In the genomic region with DNA sequence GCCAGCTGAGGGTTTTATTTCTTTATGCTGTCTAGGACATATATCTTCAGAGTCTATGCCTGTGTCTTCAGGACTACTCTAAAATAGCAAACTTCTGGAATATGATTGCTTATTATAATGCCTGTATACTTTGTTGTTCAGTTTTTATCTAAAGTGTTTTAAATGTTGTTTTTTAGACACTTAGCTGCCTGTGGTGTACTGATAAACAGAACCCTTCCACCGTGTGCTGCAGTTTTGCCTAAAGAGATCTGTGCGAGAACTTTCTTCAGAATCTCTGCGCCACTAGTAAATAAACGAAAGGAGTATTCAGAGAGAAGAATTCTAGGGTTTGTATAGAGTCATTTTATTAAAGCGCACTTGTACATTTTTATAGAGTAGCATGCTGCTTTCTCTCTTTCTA, we compare ENCODE assay signal across 27 mouse cellular contexts. TPM values are rescaled to one million over a fixed set of nuclear protein-coding genes. Genes with fewer than 3 reads are reported as not detected.
A peak's percentile ranks its signal among the peaks of the same experiment; 100 is the strongest.
DNase-seq lines count a peak whose midpoint lies in the region; ATAC-seq lines count a peak whose summit lies in the region.
"Had no signal": no experiment of that assay in that cellular context is flagged by ENCODE, and none has a peak within 500 bp of the region (broad histone marks: within the 10 kb centered on the region; RNA-seq: fewer than 3 reads in every experiment).

No protein-coding gene starts in this region.

- H3K4me3 ChIP-seq in liver, embryonic 12.5 days: no peak overlapping the region
- no peak overlapping the region for H3K4me3 ChIP-seq in liver, embryonic 15.5 days (replicated peaks)
- no peak overlapping the region for H3K4me3 ChIP-seq in forebrain, embryonic 12.5 days (replicated peaks)
- no peak overlapping the region for H3K4me3 ChIP-seq in heart, embryonic 11.5 days (ENCODE audit: low read depth, low read length)
- H3K4me3 ChIP-seq: forebrain, embryonic 13.5 days; gastrocnemius, adult 2 months; heart, embryonic 12.5 days; heart, embryonic 15.5 days; hindbrain, embryonic 10.5 days; hindbrain, embryonic 13.5 days had no signal

- H3K36me3 ChIP-seq in liver, embryonic 12.5 days: peaks cover 53% of the 10 kb centered on the region
- peaks cover 36% of the 10 kb centered on the region for H3K36me3 ChIP-seq in liver, embryonic 15.5 days (replicated peaks)
- peaks cover 26% of the 10 kb centered on the region for H3K36me3 ChIP-seq in forebrain, embryonic 12.5 days (replicated peaks)
- peaks cover 15% of the 10 kb centered on the region for H3K36me3 ChIP-seq in heart, embryonic 11.5 days (ENCODE audit: control insufficient read depth, insufficient read depth, low read length)

- 56% methylated on average over 5 of the region's 5 CpGs for WGBS in liver, embryonic 12.5 days (ENCODE audit: insufficient replicate concordance)
- 44% methylated on average over 5 of the region's 5 CpGs for WGBS in liver, embryonic 15.5 days (ENCODE audit: insufficient replicate concordance)
- WGBS in forebrain, embryonic 12.5 days: 96% methylated on average over 5 of the region's 5 CpGs
- WGBS in heart, embryonic 11.5 days (ENCODE audit: insufficient replicate concordance): 84% methylated on average over 5 of the region's 5 CpGs

- DNase-seq in urinary bladder, adult 18-20 months (ENCODE audit: low spot score in 2 of 2): no peak
- DNase-seq in ovary, postnatal 36 days (ENCODE audit: low spot score): no peak
- DNase-seq: adrenal gland, adult 8-10 months; adrenal gland, postnatal 36 days; cerebellum, adult 18-20 months; cerebellum, adult 9-10 months; cerebellum, postnatal 14 days; gastrocnemius, adult 2 months; gastrocnemius, postnatal 14 days; heart, adult 11 months; heart, postnatal 10 days; heart, postnatal 36 days had no signal

- no peaks in the 10 kb centered on the region for H3K27me3 ChIP-seq in liver, embryonic 12.5 days (replicated peaks)
- H3K27me3 ChIP-seq in liver, embryonic 15.5 days: no peaks in the 10 kb centered on the region
- no peaks in the 10 kb centered on the region for H3K27me3 ChIP-seq in forebrain, embryonic 12.5 days
- H3K27me3 ChIP-seq in heart, embryonic 11.5 days (ENCODE audit: control insufficient read depth, insufficient read depth, low read length): no peaks in the 10 kb centered on the region
- H3K27me3 ChIP-seq: forebrain, embryonic 13.5 days; heart, embryonic 12.5 days; heart, embryonic 15.5 days; hindbrain, embryonic 13.5 days had no signal

- peak overlapping the region; percentile 32; the same call in 1 of the 2 replicates for H3K4me2 ChIP-seq in liver, embryonic 12.5 days
- H3K4me2 ChIP-seq in liver, embryonic 15.5 days: peak overlapping the region; percentile 4; the same call in 1 of the 2 replicates
- H3K4me2 ChIP-seq in forebrain, embryonic 12.5 days: no peak overlapping the region
- no peak overlapping the region for H3K4me2 ChIP-seq in heart, embryonic 11.5 days
- H3K4me2 ChIP-seq: forebrain, embryonic 13.5 days; heart, embryonic 12.5 days; heart, embryonic 15.5 days; hindbrain, embryonic 13.5 days had no signal

- H3K9me3 ChIP-seq in liver, embryonic 12.5 days (replicated peaks): no peaks in the 10 kb centered on the region
- H3K9me3 ChIP-seq in liver, embryonic 15.5 days (replicated peaks): no peaks in the 10 kb centered on the region
- no peaks in the 10 kb centered on the region for H3K9me3 ChIP-seq in forebrain, embryonic 12.5 days
- H3K9me3 ChIP-seq in heart, embryonic 11.5 days (replicated peaks; ENCODE audit: control insufficient read depth, low read length): no peaks in the 10 kb centered on the region
- H3K9me3 ChIP-seq: forebrain, embryonic 13.5 days; heart, embryonic 12.5 days; heart, embryonic 15.5 days; hindbrain, embryonic 10.5 days; hindbrain, embryonic 13.5 days had no signal

- H3K4me1 ChIP-seq in liver, embryonic 12.5 days: peaks cover 52% of the 10 kb centered on the region
- peaks cover 37% of the 10 kb centered on the region for H3K4me1 ChIP-seq in liver, embryonic 15.5 days (replicated peaks)
- peaks cover 3% of the 10 kb centered on the region; the same call in 1 of the 2 replicates for H3K4me1 ChIP-seq in forebrain, embryonic 12.5 days
- no peaks in the 10 kb centered on the region for H3K4me1 ChIP-seq in heart, embryonic 11.5 days (ENCODE audit: control insufficient read depth, insufficient read depth, low read length)
- H3K4me1 ChIP-seq: forebrain, embryonic 13.5 days; heart, embryonic 15.5 days; hindbrain, embryonic 10.5 days; hindbrain, embryonic 13.5 days had no signal

- peak overlapping the region; percentile 73 for H3K27ac ChIP-seq in liver, embryonic 12.5 days
- H3K27ac ChIP-seq in liver, embryonic 15.5 days (replicated peaks): peak overlapping the region; percentile 51
- H3K27ac ChIP-seq in forebrain, embryonic 12.5 days: no peak overlapping the region
- no peak overlapping the region for H3K27ac ChIP-seq in heart, embryonic 11.5 days (ENCODE audit: low read depth, low read length)
- H3K27ac ChIP-seq: forebrain, embryonic 13.5 days; gastrocnemius, adult 2 months; heart, embryonic 15.5 days; hindbrain, embryonic 10.5 days; hindbrain, embryonic 13.5 days had no signal

- 0 out of 2 replicates have a peak overlapping the region, but pooled peaks have one; percentile 24 for H3K9ac ChIP-seq in liver, embryonic 12.5 days
- no peak overlapping the region for H3K9ac ChIP-seq in liver, embryonic 15.5 days
- H3K9ac ChIP-seq in forebrain, embryonic 12.5 days: no peak overlapping the region
- no peak overlapping the region for H3K9ac ChIP-seq in heart, embryonic 11.5 days (ENCODE audit: low read depth, low read length)
- H3K9ac ChIP-seq: forebrain, embryonic 13.5 days; heart, embryonic 12.5 days; heart, embryonic 15.5 days; hindbrain, embryonic 13.5 days had no signal

- ATAC-seq in erythroblast, adult 5-6 weeks (replicated peaks; ENCODE audit: low FRiP score, poor library complexity, severe bottlenecking): peak; percentile 69
- ATAC-seq in liver, embryonic 12.5 days: peak; percentile 34; the same call in 1 of the 2 replicates
- peak; percentile 26; the same call in 1 of the 2 replicates for ATAC-seq in liver, embryonic 15.5 days (ENCODE audit: insufficient read depth)
- ATAC-seq in megakaryocyte progenitor cell, adult 5-6 weeks (replicated peaks; ENCODE audit: poor library complexity): peak; percentile 56; the same call in 1 of the 2 replicates
- no peak for ATAC-seq in forebrain, embryonic 12.5 days (ENCODE audit: low FRiP score)
- no peak for ATAC-seq in heart, embryonic 11.5 days (replicated peaks; ENCODE audit: insufficient number of reproducible peaks, low FRiP score, low TSS enrichment)
- ATAC-seq: activated CD4-positive, CD25-positive, alpha-beta regulatory T cell, adult 4 months; CD4-positive, CD25-positive, alpha-beta regulatory T cell, adult 4 months; forebrain, embryonic 13.5 days; forebrain, embryonic 16.5 days; hindbrain, embryonic 16.5 days had no signal

RNA-seq across cellular contexts. Expression of a gene that starts 8.5 kb away (rescaled TPM):
- total RNA-seq in erythroblast, adult 5-6 weeks (2015; ENCODE audit: low replicate concordance): 16.3 and 27.3 TPM in 2 replicates
- total RNA-seq in erythroblast, adult 5-6 weeks (2017; ENCODE audit: low replicate concordance): 24.2 and 35.4 TPM in 2 replicates
- 19.5 TPM in 2 replicates for polyA plus RNA-seq in liver, embryonic 12.5 days (2016; fragmentation: Nextera tagmentation; extraction: Ambion mirVana)
- 13.0 and 13.3 TPM in 2 replicates for polyA plus RNA-seq in liver, embryonic 15.5 days (2015; fragmentation: Nextera tagmentation; extraction: Ambion mirVana)
- 20.7 TPM in 2 replicates for total RNA-seq in megakaryocyte progenitor cell, adult 5-6 weeks (2015)
- total RNA-seq in megakaryocyte progenitor cell, adult 5-6 weeks (2017): 15.2 and 17.0 TPM in 2 replicates
- 31.0 and 31.3 TPM in 2 replicates for polyA plus RNA-seq in forebrain, embryonic 12.5 days (2016; fragmentation: Nextera tagmentation; extraction: Ambion mirVana)
- 27.5 and 29.2 TPM in 2 replicates for polyA plus RNA-seq in heart, embryonic 11.5 days (2014; fragmentation: Nextera tagmentation; extraction: Ambion mirVana)

RNA-seq across cellular contexts. Expression of a gene that starts 26.8 kb away (rescaled TPM):
- total RNA-seq in erythroblast, adult 5-6 weeks (2015; ENCODE audit: low replicate concordance): 62.9 and 95.7 TPM in 2 replicates
- 41.5 and 52.0 TPM in 2 replicates for total RNA-seq in erythroblast, adult 5-6 weeks (2017; ENCODE audit: low replicate concordance)
- 637 and 645 TPM in 2 replicates for polyA plus RNA-seq in liver, embryonic 12.5 days (2016; fragmentation: Nextera tagmentation; extraction: Ambion mirVana)
- 233 and 311 TPM in 2 replicates for polyA plus RNA-seq in liver, embryonic 15.5 days (2015; fragmentation: Nextera tagmentation; extraction: Ambion mirVana)
- total RNA-seq in megakaryocyte progenitor cell, adult 5-6 weeks (2015): 379 and 404 TPM in 2 replicates
- 524 and 562 TPM in 2 replicates for total RNA-seq in megakaryocyte progenitor cell, adult 5-6 weeks (2017)
- polyA plus RNA-seq in forebrain, embryonic 12.5 days (2016; fragmentation: Nextera tagmentation; extraction: Ambion mirVana): 423 and 430 TPM in 2 replicates
- 428 and 433 TPM in 2 replicates for polyA plus RNA-seq in heart, embryonic 11.5 days (2014; fragmentation: Nextera tagmentation; extraction: Ambion mirVana)

RNA-seq across cellular contexts. Expression of a gene that starts 26.9 kb away (rescaled TPM):
- total RNA-seq in erythroblast, adult 5-6 weeks (2015; ENCODE audit: low replicate concordance): 55.1 and 56.2 TPM in 2 replicates
- 56.1 and 87.5 TPM in 2 replicates for total RNA-seq in erythroblast, adult 5-6 weeks (2017; ENCODE audit: low replicate concordance)
- 563 and 590 TPM in 2 replicates for polyA plus RNA-seq in liver, embryonic 12.5 days (2016; fragmentation: Nextera tagmentation; extraction: Ambion mirVana)
- 245 and 256 TPM in 2 replicates for polyA plus RNA-seq in liver, embryonic 15.5 days (2015; fragmentation: Nextera tagmentation; extraction: Ambion mirVana)
- total RNA-seq in megakaryocyte progenitor cell, adult 5-6 weeks (2015): 326 and 327 TPM in 2 replicates
- 523 and 628 TPM in 2 replicates for total RNA-seq in megakaryocyte progenitor cell, adult 5-6 weeks (2017)
- polyA plus RNA-seq in forebrain, embryonic 12.5 days (2016; fragmentation: Nextera tagmentation; extraction: Ambion mirVana): 398 and 406 TPM in 2 replicates
- polyA plus RNA-seq in heart, embryonic 11.5 days (2014; fragmentation: Nextera tagmentation; extraction: Ambion mirVana): 452 and 498 TPM in 2 replicates

RNA-seq across cellular contexts. Expression of a gene that starts 33.8 kb away (rescaled TPM):
- 151 and 155 TPM in 2 replicates for total RNA-seq in erythroblast, adult 5-6 weeks (2015; ENCODE audit: low replicate concordance)
- 196 and 224 TPM in 2 replicates for total RNA-seq in erythroblast, adult 5-6 weeks (2017; ENCODE audit: low replicate concordance)
- polyA plus RNA-seq in liver, embryonic 12.5 days (2016; fragmentation: Nextera tagmentation; extraction: Ambion mirVana): 161 and 169 TPM in 2 replicates
- polyA plus RNA-seq in liver, embryonic 15.5 days (2015; fragmentation: Nextera tagmentation; extraction: Ambion mirVana): 112 and 130 TPM in 2 replicates
- 265 and 295 TPM in 2 replicates for total RNA-seq in megakaryocyte progenitor cell, adult 5-6 weeks (2015)
- 242 and 294 TPM in 2 replicates for total RNA-seq in megakaryocyte progenitor cell, adult 5-6 weeks (2017)
- polyA plus RNA-seq in forebrain, embryonic 12.5 days (2016; fragmentation: Nextera tagmentation; extraction: Ambion mirVana): 376 and 422 TPM in 2 replicates
- 202 and 234 TPM in 2 replicates for polyA plus RNA-seq in heart, embryonic 11.5 days (2014; fragmentation: Nextera tagmentation; extraction: Ambion mirVana)

Comparison
In these comparisons a context has a peak if more than half of its experiments do, and no peak if none do; other contexts are left out.
1. ATAC-seq: peak in erythroblast, adult 5-6 weeks (single experiment), liver, embryonic 12.5 days (single experiment), liver, embryonic 15.5 days (single experiment) and megakaryocyte progenitor cell, adult 5-6 weeks (single experiment); none in forebrain, embryonic 12.5 days (single experiment) and heart, embryonic 11.5 days (single experiment).
2. H3K27ac ChIP-seq: peak in liver, embryonic 12.5 days (single experiment) and liver, embryonic 15.5 days (single experiment); none in forebrain, embryonic 12.5 days (single experiment) and heart, embryonic 11.5 days (single experiment).
3. H3K4me2 ChIP-seq: peak in liver, embryonic 12.5 days (single experiment) and liver, embryonic 15.5 days (single experiment); none in forebrain, embryonic 12.5 days (single experiment) and heart, embryonic 11.5 days (single experiment).